Mouse (Mus musculus) limb, embryonic 10.5 days (tissue): ENCODE results near the gene Flvcr2. TPM values are rescaled to one million over a fixed set of nuclear protein-coding genes. Genes with fewer than 3 reads are reported as not detected.

ENCODE experiments used
- DNase-seq: peaks from one replicate; pipeline ENCODE4 v3.0.0-alpha.2; 2017; ENCODE audit warnings: low spot score
- H3K27ac ChIP-seq: fragments of 300-500 bp; sonication (generic); 2 replicates; pipeline ENCODE4 v1.5.1; 2016; ENCODE audit warnings: mild to moderate bottlenecking
- H3K27me3 ChIP-seq: fragments of 300-500 bp; sonication (generic); 2 replicates; pipeline ENCODE4 v1.6.1; 2016; ENCODE audit warnings: low read depth, mild to moderate bottlenecking; ENCODE audit not compliant: poor library complexity, severe bottlenecking
- H3K36me3 ChIP-seq: fragments of 300-500 bp; sonication (generic); 2 replicates; pipeline ENCODE4 v1.6.1; 2016; ENCODE audit warnings: mild to moderate bottlenecking, moderate library complexity
- H3K4me1 ChIP-seq: fragments of 300-500 bp; sonication (generic); 2 replicates; pipeline ENCODE4 v1.6.1; 2016
- H3K4me3 ChIP-seq: fragments of 300-500 bp; sonication (generic); 2 replicates; pipeline ENCODE4 v1.5.1; 2016; ENCODE audit warnings: mild to moderate bottlenecking, moderate library complexity
- H3K9me3 ChIP-seq: fragments of 300-500 bp; sonication (generic); replicated peaks from 2 replicates; pipeline ENCODE4 v1.6.1; 2016; ENCODE audit warnings: mild to moderate bottlenecking
- WGBS: fragments of 180-500 bp; shearing (Covaris S2); methylation state at CpG from one replicate; pipeline ENCODE4 v1.1.7; 2016; 5-methylcytosine and 5-hydroxymethylcytosine counted together
- polyA plus RNA-seq: library from polyadenylated mRNA; unstranded; fragments of >200 nt; fragmentation: Nextera tagmentation; extraction: Ambion mirVana; gene quantifications from 2 replicates; pipeline ENCODE4 v1.2.1, GENCODE M21; 2016

Gene Flvcr2
- polyA plus RNA-seq, 1 experiment from 2014 or later: 0.93 TPM

DNA sequence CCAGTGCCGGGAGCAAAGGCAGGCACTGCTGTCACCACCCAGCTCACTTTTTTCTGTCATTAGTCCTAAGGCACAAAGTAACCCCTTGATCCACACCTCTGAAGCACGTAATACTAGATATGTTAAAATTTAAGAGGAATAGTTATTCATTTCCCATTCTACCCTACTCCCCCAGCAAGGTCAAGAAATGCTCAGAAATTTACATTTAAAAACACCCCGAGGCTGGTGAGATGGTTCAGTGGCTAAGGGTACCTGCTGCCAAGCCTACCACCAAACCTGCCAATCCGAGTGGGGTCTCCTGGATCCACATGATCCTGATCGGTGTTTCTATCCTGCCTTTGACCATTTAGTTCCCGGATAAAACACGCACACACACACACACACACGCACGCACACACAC lies 3.5 kb downstream of the Flvcr2 start:
- no peak overlapping the region for H3K27ac ChIP-seq
- peaks cover 18% of the 10 kb centered on the region for H3K4me1 ChIP-seq
- H3K9me3 ChIP-seq: no peaks in the 10 kb centered on the region
- H3K36me3 ChIP-seq: no peaks in the 10 kb centered on the region
- H3K27me3 ChIP-seq: peaks cover 17% of the 10 kb centered on the region
- WGBS: 90% methylated on average over 9 of the region's 9 CpGs
- no peak for DNase-seq
- H3K4me3 ChIP-seq: no peak overlapping the region

DNA sequence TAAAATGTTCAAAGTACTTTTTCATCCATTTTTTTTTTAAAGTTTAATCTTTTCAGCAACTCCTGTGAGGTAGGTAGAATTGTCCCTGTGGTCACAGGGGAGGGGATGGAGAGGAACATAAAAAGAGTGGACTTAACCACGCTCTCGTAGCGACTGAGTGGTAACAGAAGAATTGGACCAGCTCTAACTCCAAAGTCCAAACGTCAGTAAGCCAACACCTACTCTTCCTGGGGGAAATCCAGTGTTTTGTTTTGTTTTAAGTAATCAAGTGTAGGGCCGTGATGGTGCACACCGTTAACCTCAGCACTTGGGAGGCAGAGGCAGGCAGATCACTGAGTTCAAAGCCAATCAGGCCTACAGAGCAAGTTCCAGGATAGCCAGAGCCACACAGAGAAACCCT lies 5.8 kb downstream of the Flvcr2 start:
- H3K36me3 ChIP-seq: no peaks in the 10 kb centered on the region
- H3K27me3 ChIP-seq: peaks cover 11% of the 10 kb centered on the region
- WGBS: 90% methylated on average over 6 of the region's 6 CpGs
- peaks cover 2% of the 10 kb centered on the region for H3K4me1 ChIP-seq
- no peaks in the 10 kb centered on the region for H3K9me3 ChIP-seq
- DNase-seq: no peak
- H3K4me3 ChIP-seq: no peak overlapping the region
- no peak overlapping the region for H3K27ac ChIP-seq

DNA sequence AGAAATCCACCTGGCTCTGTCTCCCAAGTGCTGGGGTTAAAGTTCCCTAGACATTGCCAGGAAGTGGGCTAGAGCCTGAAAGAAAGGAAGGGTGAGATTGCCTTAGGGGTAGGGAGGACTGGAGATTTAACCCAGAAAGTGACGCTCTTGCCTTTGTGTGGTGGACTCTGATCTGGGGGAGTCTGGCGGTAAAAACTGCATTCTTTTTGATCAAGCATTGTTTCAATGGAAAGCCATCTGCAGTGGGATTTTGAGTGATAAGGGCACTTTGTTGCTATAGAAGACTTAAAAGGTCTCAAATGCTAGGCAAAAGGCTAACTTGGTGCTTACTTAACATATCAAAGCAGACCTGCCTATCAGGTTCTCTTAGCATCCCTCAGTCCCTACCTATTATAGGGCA lies 6.9 kb downstream of the Flvcr2 start:
- H3K36me3 ChIP-seq: no peaks in the 10 kb centered on the region
- H3K27ac ChIP-seq: no peak overlapping the region
- 48% methylated on average over 2 of the region's 2 CpGs for WGBS

DNA sequence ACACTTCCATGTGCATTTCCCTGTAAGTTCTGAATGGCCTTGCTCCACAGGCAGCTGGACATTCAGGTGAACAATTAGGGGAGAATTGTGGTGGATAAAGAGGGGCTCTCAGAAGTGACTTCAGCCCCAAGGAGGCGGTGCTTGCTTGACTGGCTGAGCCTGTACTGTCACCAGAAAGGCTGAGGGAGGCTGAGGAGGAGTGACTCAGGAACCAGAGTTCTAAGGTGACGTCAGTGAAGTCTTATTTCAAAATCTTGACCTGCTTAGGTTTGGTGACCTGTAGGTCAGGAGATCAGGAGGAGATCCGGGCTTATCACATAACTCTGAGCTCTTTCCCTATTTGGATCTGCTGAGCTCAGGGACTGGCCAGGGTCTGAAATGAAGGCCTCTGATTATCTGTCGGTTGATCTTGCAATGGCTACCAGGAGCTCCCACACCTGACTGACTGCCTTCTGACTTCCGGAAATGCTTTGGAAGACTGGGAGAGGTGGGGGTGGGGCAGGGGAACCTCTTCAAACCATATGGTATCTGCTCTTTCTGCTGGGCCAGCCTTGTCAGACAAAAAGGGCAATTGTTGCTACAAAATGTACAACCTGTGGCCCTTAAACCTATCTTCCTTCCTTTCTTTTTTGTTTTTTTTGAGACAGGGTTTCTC lies 8.4 kb downstream of the Flvcr2 start:
- Histone ChIP-seq H3K9me3 (no peaks in the 10 kb centered on the region), H3K4me3 (no peak overlapping the region), H3K4me1 (no peaks in the 10 kb centered on the region), H3K27ac (no peak overlapping the region), H3K36me3 (no peaks in the 10 kb centered on the region), H3K27me3 (no peaks in the 10 kb centered on the region)
- 57% methylated on average over 5 of the region's 5 CpGs for WGBS
- DNase-seq: no peak

More for the DNA sequence above, 6.9 kb downstream of the Flvcr2 start:
- no peaks in the 10 kb centered on the region for H3K9me3 ChIP-seq
- H3K27me3 ChIP-seq: 0 out of 2 replicates have a peak, but pooled peaks cover under 1% of the 10 kb centered on the region
- no peak overlapping the region for H3K4me3 ChIP-seq
- H3K4me1 ChIP-seq: no peaks in the 10 kb centered on the region
- DNase-seq: no peak

DNA sequence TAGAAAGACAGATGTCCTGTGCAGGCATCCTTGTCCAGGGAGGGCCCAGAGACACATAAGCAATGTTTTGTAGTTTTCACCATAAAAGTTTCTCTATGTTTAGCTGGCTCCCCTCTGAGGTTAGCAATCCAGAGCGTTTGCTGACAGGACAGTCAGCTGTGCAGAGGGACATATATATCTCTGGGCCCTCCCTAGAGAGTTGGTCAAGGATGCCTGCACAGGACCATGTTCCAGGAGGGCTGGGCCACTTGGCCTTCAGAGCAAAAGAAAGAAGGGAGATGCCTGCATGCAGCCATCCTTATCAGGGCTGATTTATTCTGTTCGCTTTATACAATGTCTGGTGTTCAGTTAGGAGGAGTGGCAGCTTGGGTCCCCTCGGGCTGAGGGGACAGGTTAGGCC lies 10.1 kb downstream of the Flvcr2 start:
- 86% methylated on average over 3 of the region's 3 CpGs for WGBS
- Histone ChIP-seq H3K4me3 (no peak overlapping the region), H3K36me3 (no peaks in the 10 kb centered on the region), H3K27ac (no peak overlapping the region), H3K9me3 (no peaks in the 10 kb centered on the region), H3K27me3 (no peaks in the 10 kb centered on the region), H3K4me1 (no peaks in the 10 kb centered on the region)
- DNase-seq: no peak

DNA sequence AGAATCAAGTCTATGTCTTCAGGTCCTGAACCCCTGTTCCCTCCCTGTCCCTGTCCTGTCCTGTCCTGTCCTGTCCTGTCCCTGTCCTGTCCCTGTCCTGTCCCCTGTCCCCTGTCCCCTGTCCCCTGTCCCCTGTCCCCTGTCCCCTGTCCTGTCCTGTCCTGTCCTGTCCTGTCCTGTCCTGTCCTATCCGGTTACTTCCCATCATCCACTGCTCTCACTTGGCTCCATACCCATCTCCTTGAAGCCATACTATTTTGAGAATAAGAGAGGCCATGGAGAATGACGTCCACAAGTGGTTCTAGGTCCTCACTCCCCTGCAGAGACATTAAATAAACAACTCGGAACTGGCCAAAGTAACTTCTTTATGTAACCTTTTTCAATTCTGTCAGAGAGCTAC lies 10.7 kb downstream of the Flvcr2 start:
- H3K4me1 ChIP-seq: no peaks in the 10 kb centered on the region
- WGBS: 80% methylated on average over 3 of the region's 3 CpGs
- H3K9me3 ChIP-seq: no peaks in the 10 kb centered on the region

DNA sequence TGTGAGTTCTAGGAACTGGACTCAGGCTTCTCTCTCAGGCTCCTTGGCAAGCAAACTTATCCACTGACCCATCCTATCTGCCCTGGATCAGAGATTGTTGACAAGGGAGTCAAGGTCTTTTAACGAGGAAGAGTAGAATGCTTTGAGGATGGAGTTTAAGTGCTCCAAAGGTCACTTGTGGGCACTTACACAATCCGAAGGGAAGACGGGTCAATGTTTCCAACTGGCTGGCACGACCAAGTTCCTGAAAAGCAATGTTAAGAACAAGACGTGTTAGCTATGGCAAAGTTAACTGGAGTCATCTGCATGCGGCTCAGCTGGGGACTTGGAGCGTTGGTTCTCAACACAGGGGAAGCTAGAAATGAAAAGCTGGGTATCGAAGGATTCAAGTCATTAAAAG lies 12.4 kb downstream of the Flvcr2 start:
- DNase-seq: no peak
- no peaks in the 10 kb centered on the region for H3K4me1 ChIP-seq
- no peak overlapping the region for H3K27ac ChIP-seq
- H3K27me3 ChIP-seq: no peaks in the 10 kb centered on the region
- WGBS: 85% methylated on average over 8 of the region's 8 CpGs
- H3K9me3 ChIP-seq: no peaks in the 10 kb centered on the region
- H3K36me3 ChIP-seq: no peaks in the 10 kb centered on the region
- no peak overlapping the region for H3K4me3 ChIP-seq

More for the DNA sequence above, 10.7 kb downstream of the Flvcr2 start:
- no peaks in the 10 kb centered on the region for H3K36me3 ChIP-seq
- H3K27me3 ChIP-seq: no peaks in the 10 kb centered on the region
- H3K4me3 ChIP-seq: no peak overlapping the region
- DNase-seq: no peak
- H3K27ac ChIP-seq: no peak overlapping the region

DNA sequence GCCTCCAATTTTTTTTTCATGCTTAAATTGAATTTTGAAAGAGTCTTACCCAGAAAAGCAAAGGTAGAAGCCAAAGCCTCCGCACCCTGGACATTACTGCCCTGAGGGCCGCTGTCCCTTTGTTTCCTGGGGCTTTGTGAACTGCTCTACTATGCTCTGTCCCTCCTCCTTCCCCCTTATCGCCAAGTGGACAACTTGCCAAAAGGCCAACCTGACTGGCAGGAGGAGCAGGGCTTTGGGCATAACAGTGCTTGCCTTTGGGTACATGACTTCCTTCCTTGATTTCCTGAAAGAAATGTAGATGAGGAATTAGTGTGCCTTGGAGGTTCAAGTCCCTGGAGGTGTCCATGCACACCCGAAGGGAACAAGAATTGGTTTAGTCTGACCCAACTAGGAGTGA lies 15.1 kb downstream of the Flvcr2 start:
- Histone ChIP-seq H3K27me3 (no peaks in the 10 kb centered on the region), H3K36me3 (no peaks in the 10 kb centered on the region), H3K27ac (no peak overlapping the region), H3K4me1 (no peaks in the 10 kb centered on the region), H3K4me3 (no peak overlapping the region), H3K9me3 (no peaks in the 10 kb centered on the region)
- WGBS: 87% methylated on average over 4 of the region's 4 CpGs
- DNase-seq: no peak

DNA sequence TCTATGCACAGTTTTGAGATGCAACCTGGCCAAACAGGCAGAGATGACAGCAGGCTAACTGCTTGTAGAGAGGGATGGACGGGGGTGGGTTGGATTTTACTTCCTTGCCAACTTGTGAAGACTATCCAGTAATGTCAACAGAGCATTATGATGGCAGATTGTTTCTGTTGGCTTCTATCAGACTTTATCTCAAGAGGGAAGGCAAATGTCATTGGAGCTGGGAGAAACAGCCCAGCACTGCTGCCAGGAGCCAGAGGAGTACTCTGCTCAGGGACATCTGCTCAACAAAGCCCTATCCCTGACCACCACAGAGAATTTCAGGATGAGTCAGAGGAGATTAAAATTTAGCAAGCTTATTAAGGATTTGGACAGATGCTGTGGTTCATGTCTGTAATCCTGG lies 18.3 kb downstream of the Flvcr2 start:
- H3K27ac ChIP-seq: no peak overlapping the region
- no peaks in the 10 kb centered on the region for H3K9me3 ChIP-seq
- H3K27me3 ChIP-seq: 0 out of 2 replicates have a peak, but pooled peaks cover 7% of the 10 kb centered on the region
- H3K4me3 ChIP-seq: no peak overlapping the region
- H3K4me1 ChIP-seq: peaks cover 2% of the 10 kb centered on the region; the same call in 1 of the 2 replicates
- no peak for DNase-seq
- H3K36me3 ChIP-seq: no peaks in the 10 kb centered on the region
- WGBS: 75% methylated on average over 1 of the region's 1 CpGs

DNA sequence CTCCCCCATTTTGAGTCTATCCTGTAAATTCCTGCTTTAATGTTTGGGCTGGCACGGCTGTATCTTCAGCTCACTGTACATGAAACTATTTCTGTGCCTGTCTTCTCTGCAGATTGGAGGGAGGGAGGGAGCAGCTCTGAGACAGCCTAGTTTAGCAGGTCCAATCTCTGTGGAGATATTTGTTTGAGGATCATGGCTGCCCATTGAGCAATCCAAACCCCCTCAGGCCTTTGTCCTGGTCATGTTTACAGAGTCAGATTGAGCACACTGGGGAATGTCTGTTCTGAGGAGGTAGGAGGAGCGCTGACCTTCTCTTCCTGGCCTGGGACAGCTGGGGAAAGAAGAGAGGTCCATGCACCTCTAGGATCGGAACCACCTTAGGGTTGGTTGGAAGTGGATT lies 19.9 kb downstream of the Flvcr2 start:
- Histone ChIP-seq H3K4me3 (no peak overlapping the region), H3K9me3 (no peaks in the 10 kb centered on the region), H3K4me1 (peaks cover 2% of the 10 kb centered on the region; the same call in 1 of the 2 replicates), H3K27me3 (0 out of 2 replicates have a peak, but pooled peaks cover 7% of the 10 kb centered on the region), H3K27ac (no peak overlapping the region), H3K36me3 (no peaks in the 10 kb centered on the region)
- 80% methylated on average over 3 of the region's 3 CpGs for WGBS
- no peak for DNase-seq

DNA sequence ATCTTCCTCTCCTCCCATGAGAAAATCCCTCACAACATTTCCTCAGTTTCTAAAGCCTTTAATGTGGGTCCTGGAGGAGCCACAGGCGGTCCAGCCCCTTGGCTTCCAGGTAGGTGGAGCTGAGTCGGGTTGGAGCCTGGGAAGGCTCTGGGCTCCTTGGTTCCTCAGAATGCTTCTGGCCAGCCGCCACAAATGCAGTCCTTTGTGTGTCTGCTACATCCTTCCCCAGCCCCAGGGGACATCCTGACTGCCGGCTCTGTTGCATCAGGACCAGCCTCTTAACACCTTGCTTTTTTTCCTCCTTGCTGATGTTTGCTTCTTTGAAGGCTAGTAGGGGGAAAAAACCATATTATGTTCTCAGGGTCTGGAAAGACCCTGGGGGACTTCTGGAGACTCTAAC lies 21.4 kb downstream of the Flvcr2 start:
- DNase-seq: no peak
- H3K4me3 ChIP-seq: no peak overlapping the region
- 53% methylated on average over 4 of the region's 4 CpGs for WGBS
- no peak overlapping the region for H3K27ac ChIP-seq
- no peaks in the 10 kb centered on the region for H3K9me3 ChIP-seq
- H3K4me1 ChIP-seq: peaks cover 2% of the 10 kb centered on the region; the same call in 1 of the 2 replicates
- H3K27me3 ChIP-seq: 0 out of 2 replicates have a peak, but pooled peaks cover 7% of the 10 kb centered on the region
- H3K36me3 ChIP-seq: no peaks in the 10 kb centered on the region

DNA sequence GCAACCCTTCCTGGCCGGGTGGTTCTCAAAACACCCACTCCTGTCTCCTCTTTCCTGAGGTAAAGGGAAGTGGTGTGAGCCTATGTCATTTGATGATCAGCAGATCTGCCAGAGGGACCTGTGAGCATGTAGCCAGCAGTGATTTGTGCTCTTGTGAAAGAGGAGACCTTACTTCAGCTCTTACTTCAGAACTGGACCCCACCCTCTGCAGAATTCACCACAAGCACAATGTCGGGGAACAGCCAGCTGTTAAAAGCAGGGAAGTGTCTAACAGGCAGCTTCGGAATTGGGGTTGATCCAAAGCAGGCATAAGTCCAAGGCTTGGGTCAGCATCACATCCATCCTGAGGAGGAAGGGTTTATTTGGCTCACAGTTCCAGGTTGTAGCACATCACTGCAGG lies 25.0 kb downstream of the Flvcr2 start:
- DNase-seq: no peak
- peaks cover 2% of the 10 kb centered on the region; the same call in 1 of the 2 replicates for H3K4me1 ChIP-seq
- WGBS: 78% methylated on average over 3 of the region's 3 CpGs
- no peaks in the 10 kb centered on the region for H3K9me3 ChIP-seq
- H3K27ac ChIP-seq: no peak overlapping the region
- H3K27me3 ChIP-seq: 0 out of 2 replicates have a peak, but pooled peaks cover 7% of the 10 kb centered on the region
- no peaks in the 10 kb centered on the region for H3K36me3 ChIP-seq
- H3K4me3 ChIP-seq: no peak overlapping the region

DNA sequence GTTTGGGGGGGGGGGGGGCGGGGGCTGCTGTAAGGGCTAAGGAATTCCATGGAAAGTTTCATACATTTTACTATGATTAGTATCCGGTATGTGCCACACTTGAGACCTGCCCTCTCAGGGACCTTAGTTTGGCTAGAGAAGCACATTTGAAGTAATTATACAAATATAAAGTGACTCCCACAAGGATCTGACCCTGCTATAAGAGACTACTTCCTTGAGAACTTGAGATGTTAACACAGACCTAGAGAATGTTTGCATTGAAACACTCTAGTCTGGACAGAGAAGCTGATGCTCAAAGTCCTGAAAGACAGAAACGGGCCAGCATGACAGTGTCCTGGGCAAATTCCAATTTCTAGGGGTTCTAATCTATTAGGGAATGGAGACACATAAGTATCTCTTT lies 32.6 kb downstream of the Flvcr2 start:
- Histone ChIP-seq H3K4me1 (peaks cover 6% of the 10 kb centered on the region; the same call in 1 of the 2 replicates), H3K9me3 (no peaks in the 10 kb centered on the region), H3K27ac (no peak overlapping the region), H3K36me3 (no peaks in the 10 kb centered on the region), H3K27me3 (no peaks in the 10 kb centered on the region), H3K4me3 (no peak overlapping the region)
- DNase-seq: no peak
- 77% methylated on average over 3 of the region's 3 CpGs for WGBS

DNA sequence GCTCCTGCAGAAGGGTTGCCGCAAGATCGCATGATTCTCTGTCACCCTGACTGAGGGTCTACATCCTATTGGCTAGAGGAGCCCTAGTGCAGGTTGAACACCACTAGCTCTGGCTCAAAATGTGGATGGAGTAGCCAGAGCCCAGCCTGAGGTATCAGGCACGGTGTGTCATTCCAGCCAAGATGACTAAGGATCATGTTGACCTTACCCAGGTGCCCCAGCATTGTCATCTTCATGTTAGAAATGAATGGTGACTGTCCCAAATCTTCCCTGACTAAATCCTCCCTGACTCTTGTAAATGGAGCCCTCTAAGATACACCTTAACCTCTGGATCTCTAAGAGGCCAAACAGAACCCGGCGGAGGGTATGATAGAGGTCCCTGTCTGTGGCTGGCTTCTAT lies 33.4 kb downstream of the Flvcr2 start:
- H3K9me3 ChIP-seq: no peaks in the 10 kb centered on the region
- no peak for DNase-seq
- no peaks in the 10 kb centered on the region for H3K27me3 ChIP-seq
- peaks cover 7% of the 10 kb centered on the region for H3K4me1 ChIP-seq
- no peaks in the 10 kb centered on the region for H3K36me3 ChIP-seq
- H3K27ac ChIP-seq: no peak overlapping the region
- H3K4me3 ChIP-seq: no peak overlapping the region
- 95% methylated on average over 5 of the region's 5 CpGs for WGBS
